Mouse (Mus musculus) stomach, embryonic 16.5 days (tissue): ENCODE data around the gene Psmd10. TPM values are rescaled to one million over a fixed set of nuclear protein-coding genes. Genes with fewer than 3 reads are reported as not detected.

Source experiments
- ATAC-seq: fragments of 200-750 bp; cut with Nextera tagmentation; 2 replicates; pipeline ENCODE4 v1.8.0; 2017; ENCODE audit warnings: moderate number of reproducible peaks, moderate TSS enrichment; ENCODE audit not compliant: insufficient read depth, low FRiP score
- H3K27ac ChIP-seq: fragments of 300-500 bp; sonication (generic); 2 replicates; pipeline ENCODE4 v1.5.1; 2014; ENCODE audit warnings: low read length
- H3K27me3 ChIP-seq: fragments of 300-500 bp; sonication (generic); 2 replicates; pipeline ENCODE4 v1.6.1; 2014; ENCODE audit warnings: low read length, control low read depth, mixed read lengths; ENCODE audit not compliant: control insufficient read depth, insufficient read depth
- H3K36me3 ChIP-seq: fragments of 300-500 bp; sonication (generic); 2 replicates; pipeline ENCODE4 v1.6.1; 2014; ENCODE audit warnings: low read length; ENCODE audit not compliant: control insufficient read depth, insufficient read depth
- H3K4me1 ChIP-seq: fragments of 300-500 bp; sonication (generic); 2 replicates; pipeline ENCODE4 v1.6.1; 2014; ENCODE audit warnings: low read length, control low read depth, mixed read lengths; ENCODE audit not compliant: control insufficient read depth, insufficient read depth
- H3K4me2 ChIP-seq: fragments of 300-500 bp; sonication (generic); 2 replicates; pipeline ENCODE4 v1.6.1; 2014; ENCODE audit warnings: low read depth, low read length, mixed read lengths
- H3K4me3 ChIP-seq: fragments of 300-500 bp; sonication (generic); replicated peaks from 2 replicates; pipeline ENCODE4 v1.5.1; 2014; ENCODE audit warnings: mild to moderate bottlenecking, low read length
- H3K9ac ChIP-seq: fragments of 300-500 bp; sonication (generic); 2 replicates; pipeline ENCODE4 v1.6.1; 2014; ENCODE audit warnings: low read length
- H3K9me3 ChIP-seq: fragments of 300-500 bp; sonication (generic); replicated peaks from 2 replicates; pipeline ENCODE4 v1.6.1; 2016; ENCODE audit warnings: low read length, control low read depth; ENCODE audit not compliant: control insufficient read depth
- WGBS: fragments of 180-500 bp; shearing (Covaris S2); extraction: QIAGEN DNeasy Blood & Tissue Kit; methylation state at CpG from one replicate; pipeline ENCODE4 v1.1.7; 2014; 5-methylcytosine and 5-hydroxymethylcytosine counted together
- polyA plus RNA-seq: library from polyadenylated mRNA; unstranded; fragments of >200 nt; fragmentation: Nextera tagmentation; extraction: Ambion mirVana; gene quantifications from 2 replicates; pipeline ENCODE4 v1.2.1, GENCODE M21; 2015

Gene Psmd10
- polyA plus RNA-seq, 1 experiment from 2014 or later = 44.8 TPM

- Histone ChIP-seq H3K4me2 (no peak overlapping the region), H3K9me3 (no peaks in the 10 kb centered on the region), H3K27me3 (peaks cover 5% of the 10 kb centered on the region; the same call in 1 of the 2 replicates), H3K4me1 (peaks cover 2% of the 10 kb centered on the region; the same call in 1 of the 2 replicates), H3K36me3 (no peaks in the 10 kb centered on the region), H3K9ac (no peak overlapping the region), H3K4me3 (no peak overlapping the region), H3K27ac (no peak overlapping the region)
- no peak for ATAC-seq
- 66% methylated on average over 2 of the region's 2 CpGs for WGBS
These were observed 23.0 kb upstream of the Psmd10 start for GRCm38 (mm10) chrX:140979546-140979945.

- Histone ChIP-seq H3K4me2 (no peak overlapping the region), H3K27ac (no peak overlapping the region), H3K27me3 (peaks cover 5% of the 10 kb centered on the region; the same call in 1 of the 2 replicates), H3K4me3 (no peak overlapping the region), H3K9me3 (no peaks in the 10 kb centered on the region), H3K36me3 (no peaks in the 10 kb centered on the region), H3K9ac (no peak overlapping the region), H3K4me1 (peaks cover under 1% of the 10 kb centered on the region; the same call in 1 of the 2 replicates)
- WGBS = 93% methylated on average over 1 of the region's 1 CpGs
- no peak for ATAC-seq
These were observed 22.4 kb upstream of the Psmd10 start for GRCm38 (mm10) chrX:140978943-140979342.

- Histone ChIP-seq H3K4me3 (peak overlapping the region; percentile 61), H3K27ac (no peak overlapping the region), H3K4me2 (peak overlapping the region; percentile 45), H3K9me3 (no peaks in the 10 kb centered on the region), H3K36me3 (no peaks in the 10 kb centered on the region), H3K9ac (peak overlapping the region; percentile 57), H3K4me1 (no peaks in the 10 kb centered on the region), H3K27me3 (peaks cover 2% of the 10 kb centered on the region; the same call in 1 of the 2 replicates)
- ATAC-seq = no peak; the same call in 1 of the 2 replicates
- 25% methylated on average over 5 of the region's 5 CpGs for WGBS
These were observed 431 bp upstream of the Psmd10 start for GRCm38 (mm10) chrX:140956959-140957358.

DNA sequence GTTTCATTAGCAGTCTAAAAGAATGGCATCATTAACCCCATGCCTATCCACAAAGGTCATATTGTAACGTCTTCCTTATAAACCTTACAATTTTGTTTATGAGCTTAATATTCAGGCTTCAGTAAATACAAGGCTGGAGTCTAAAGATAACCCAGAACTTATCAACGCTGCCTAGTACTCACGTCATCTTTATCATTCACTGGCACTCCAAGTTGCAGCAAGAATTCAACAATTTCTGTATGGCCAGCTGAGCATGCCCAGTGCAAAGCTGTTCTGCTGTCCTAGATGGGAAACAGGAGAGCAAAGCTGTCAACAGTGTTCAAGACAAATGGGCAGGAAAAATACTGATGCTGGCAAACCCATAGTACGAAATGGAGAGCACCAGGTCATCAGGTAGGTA lies 2.9 kb downstream of the Psmd10 start:
- no peak for ATAC-seq
- 87% methylated on average over 4 of the region's 4 CpGs for WGBS
- H3K4me2 ChIP-seq = no peak overlapping the region

DNA sequence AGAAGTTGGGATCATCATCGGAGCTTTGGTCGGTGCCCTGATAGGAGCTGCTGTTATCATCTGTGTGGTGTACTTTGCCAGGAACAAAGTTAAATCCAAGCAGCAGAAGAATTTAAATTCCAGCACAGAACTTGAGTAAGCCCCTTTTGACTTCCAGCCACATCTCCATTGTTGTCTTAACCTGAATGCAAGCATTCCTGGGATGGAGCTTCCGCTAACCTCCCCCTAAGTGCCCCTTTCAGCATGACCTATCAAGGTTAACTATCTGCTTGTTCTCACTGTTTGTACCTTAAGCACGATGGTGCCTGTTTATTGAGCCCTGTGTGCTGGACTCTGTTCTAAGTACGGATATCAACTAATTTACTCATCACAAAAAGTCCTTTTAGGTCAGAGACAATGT lies 20.3 kb downstream of the Psmd10 start:
- Histone ChIP-seq H3K9ac (no peak overlapping the region), H3K4me3 (no peak overlapping the region), H3K9me3 (no peaks in the 10 kb centered on the region), H3K4me2 (no peak overlapping the region), H3K4me1 (no peaks in the 10 kb centered on the region), H3K27me3 (peaks cover 10% of the 10 kb centered on the region), H3K36me3 (no peaks in the 10 kb centered on the region), H3K27ac (no peak overlapping the region)
- 63% methylated on average over 5 of the region's 5 CpGs for WGBS
- no peak for ATAC-seq

More for the DNA sequence above, 2.9 kb downstream of the Psmd10 start:
- Histone ChIP-seq H3K4me3 (no peak overlapping the region), H3K36me3 (no peaks in the 10 kb centered on the region), H3K9ac (no peak overlapping the region), H3K27ac (no peak overlapping the region), H3K9me3 (no peaks in the 10 kb centered on the region), H3K27me3 (peaks cover 6% of the 10 kb centered on the region; the same call in 1 of the 2 replicates), H3K4me1 (no peaks in the 10 kb centered on the region)

- no peaks in the 10 kb centered on the region for H3K9me3 ChIP-seq
- peaks cover 10% of the 10 kb centered on the region for H3K27me3 ChIP-seq
- H3K4me1 ChIP-seq = no peaks in the 10 kb centered on the region
- ATAC-seq = no peak
- H3K27ac ChIP-seq = no peak overlapping the region
- no peak overlapping the region for H3K4me2 ChIP-seq
- WGBS = 71% methylated on average over 3 of the region's 3 CpGs
- H3K9ac ChIP-seq = no peak overlapping the region
- H3K4me3 ChIP-seq = no peak overlapping the region
- no peaks in the 10 kb centered on the region for H3K36me3 ChIP-seq
These were observed 23.3 kb downstream of the Psmd10 start for GRCm38 (mm10) chrX:140933263-140933662.

DNA sequence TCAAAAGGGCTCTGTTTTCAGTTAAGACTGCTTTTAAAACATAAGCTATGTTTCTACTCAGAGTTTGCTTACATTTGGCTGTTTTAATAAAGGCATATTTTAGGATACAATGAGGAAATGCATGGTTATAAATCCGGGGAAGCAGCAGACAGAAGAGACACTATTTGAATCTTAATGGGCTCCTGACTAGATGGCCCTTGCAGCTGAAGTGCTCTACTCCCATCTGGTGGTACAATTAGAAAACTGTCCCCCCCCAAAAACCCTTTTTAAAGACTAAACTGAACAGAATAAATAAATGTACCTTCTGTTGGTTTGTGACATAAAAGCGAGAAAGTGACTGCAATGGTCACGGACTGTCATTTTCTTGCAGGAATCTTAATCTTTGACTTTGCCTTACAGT lies 24.5 kb downstream of the Psmd10 start:
- no peak overlapping the region for H3K4me2 ChIP-seq
- H3K4me3 ChIP-seq = no peak overlapping the region
- ATAC-seq = no peak
- no peak overlapping the region for H3K9ac ChIP-seq
- no peaks in the 10 kb centered on the region for H3K9me3 ChIP-seq
- peaks cover 10% of the 10 kb centered on the region for H3K27me3 ChIP-seq
- WGBS = 63% methylated on average over 3 of the region's 3 CpGs
- no peak overlapping the region for H3K27ac ChIP-seq
- no peaks in the 10 kb centered on the region for H3K4me1 ChIP-seq
- no peaks in the 10 kb centered on the region for H3K36me3 ChIP-seq

DNA sequence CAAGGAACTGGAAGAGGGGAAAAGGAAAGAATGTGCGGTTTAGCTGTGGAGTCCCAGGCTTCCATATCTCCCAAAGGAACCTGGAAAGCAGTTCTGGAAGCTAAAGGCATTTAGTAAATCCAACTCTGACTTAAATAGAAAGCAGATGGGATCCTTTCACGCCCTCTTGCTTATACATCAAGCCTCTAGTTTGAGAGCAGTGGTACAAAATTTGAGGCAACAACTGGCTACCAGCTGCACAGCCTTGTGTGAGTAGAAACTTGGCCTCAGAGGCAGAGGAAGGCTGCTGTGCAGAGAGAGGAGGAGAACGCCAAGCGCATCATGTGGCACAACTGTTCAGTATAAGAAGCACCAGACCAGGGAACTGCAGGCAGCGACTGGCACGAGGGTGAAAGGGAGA lies 35.2 kb downstream of the Psmd10 start:
- no peak overlapping the region for H3K4me2 ChIP-seq
- H3K27ac ChIP-seq = no peak overlapping the region
- no peak overlapping the region for H3K4me3 ChIP-seq
- no peaks in the 10 kb centered on the region for H3K4me1 ChIP-seq
- no peaks in the 10 kb centered on the region for H3K36me3 ChIP-seq
- 81% methylated on average over 6 of the region's 6 CpGs for WGBS
- H3K27me3 ChIP-seq = peaks cover 16% of the 10 kb centered on the region; the same call in 1 of the 2 replicates
- H3K9ac ChIP-seq = no peak overlapping the region
- no peaks in the 10 kb centered on the region for H3K9me3 ChIP-seq
- no peak for ATAC-seq

DNA sequence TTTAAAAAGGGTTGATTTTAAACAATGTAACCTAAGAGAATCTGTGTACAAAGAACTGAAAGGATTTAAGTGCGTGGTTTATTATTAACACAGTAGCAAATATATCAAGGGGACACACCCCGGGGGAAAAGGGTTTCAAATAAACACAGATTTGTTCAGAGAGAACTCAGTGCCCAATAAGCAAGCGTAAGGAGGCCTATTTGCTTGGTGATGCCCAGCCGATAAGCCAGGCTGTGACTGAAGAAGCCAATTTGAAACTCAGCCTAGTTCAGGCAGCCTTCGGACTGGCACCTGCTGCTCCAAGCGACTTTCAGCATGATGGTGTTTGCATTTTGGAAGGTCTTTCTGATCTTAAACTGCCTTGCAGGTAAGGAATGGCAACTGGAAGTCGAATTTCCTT lies 49.2 kb downstream of the Psmd10 start, which contains the start of gene Vsig1:
Gene Vsig1, plus strand, starts transcription at position 249 of the 400 bp plus-strand sequence.
- Histone ChIP-seq H3K4me3 (peak within 1 kb of the TSS; percentile 13; the same call in 1 of the 2 replicates), H3K9ac (no peak within 1 kb of the TSS), H3K36me3 (no peaks in the 10 kb centered on the region), H3K4me1 (no peaks in the 10 kb centered on the region), H3K27ac (no peak within 1 kb of the TSS), H3K4me2 (no peak within 1 kb of the TSS), H3K27me3 (peaks cover 9% of the 10 kb centered on the region; the same call in 1 of the 2 replicates), H3K9me3 (no peaks in the 10 kb centered on the region)
- peak; percentile 85; the same call in 1 of the 2 replicates for ATAC-seq
- 43% methylated on average over 7 of the region's 7 CpGs for WGBS
